Mouse (Mus musculus) liver, postnatal 0 days (tissue): ENCODE measurements around the gene Gpr162. TPM values are rescaled to one million over a fixed set of nuclear protein-coding genes. Genes with fewer than 3 reads are reported as not detected.
A peak's percentile ranks its signal among the peaks of the same experiment; 100 is the strongest.

ENCODE experiments used
- ATAC-seq: fragments of 200-750 bp; cut with Nextera tagmentation; 2 replicates; pipeline ENCODE4 v1.8.0; 2017; ENCODE audit warnings: mild to moderate bottlenecking, moderate library complexity
- DNase-seq: peaks from one replicate; pipeline ENCODE4 v3.0.0-alpha.2; 2016
- H3K27ac ChIP-seq: fragments of 300-500 bp; sonication (generic); 2 replicates; pipeline ENCODE4 v1.5.1; 2014; ENCODE audit warnings: antibody characterized with exemption, moderate library complexity, mild to moderate bottlenecking, low read depth
- H3K27me3 ChIP-seq: fragments of 300-500 bp; sonication (generic); 2 replicates; pipeline ENCODE4 v1.6.1; 2014; ENCODE audit warnings: low read length, control low read depth, mixed read lengths; ENCODE audit not compliant: insufficient read depth
- H3K36me3 ChIP-seq: fragments of 300-500 bp; sonication (generic); replicated peaks from 2 replicates; pipeline ENCODE4 v1.6.1; 2014; ENCODE audit warnings: mild to moderate bottlenecking, control low read depth, low read length, moderate library complexity, mixed read lengths; ENCODE audit not compliant: insufficient read depth
- H3K4me1 ChIP-seq: fragments of 300-500 bp; sonication (generic); 2 replicates; pipeline ENCODE4 v1.6.1; 2014; ENCODE audit warnings: antibody characterized with exemption, mild to moderate bottlenecking, control low read depth; ENCODE audit not compliant: insufficient read depth
- H3K4me2 ChIP-seq: fragments of 300-500 bp; sonication (generic); 2 replicates; pipeline ENCODE4 v1.6.1; 2014; ENCODE audit warnings: low read depth, mild to moderate bottlenecking, low read length, moderate library complexity, mixed read lengths
- H3K4me3 ChIP-seq: fragments of 300-500 bp; sonication (generic); 2 replicates; pipeline ENCODE4 v1.5.1; 2014; ENCODE audit warnings: low read depth, low read length
- H3K9ac ChIP-seq: fragments of 300-500 bp; sonication (generic); replicated peaks from 2 replicates; pipeline ENCODE4 v1.6.1; 2014; ENCODE audit warnings: mild to moderate bottlenecking, moderate library complexity
- H3K9me3 ChIP-seq: fragments of 300-500 bp; sonication (generic); 2 replicates; pipeline ENCODE4 v1.6.1; 2016; ENCODE audit warnings: mild to moderate bottlenecking, control low read depth, low read length, mixed read lengths
- CTCF ChIP-seq: sonication (generic); IDR thresholded peaks from 2 replicates; pipeline ENCODE4 v1.5.1; 2016; ENCODE audit warnings: antibody characterized with exemption, low read depth
- EP300 ChIP-seq: IDR thresholded peaks from 2 replicates; pipeline ENCODE4 v1.6.1; 2016; ENCODE audit warnings: antibody characterized with exemption, low read depth, mild to moderate bottlenecking
- WGBS: fragments of 180-500 bp; shearing (Covaris S2); extraction: QIAGEN DNeasy Blood & Tissue Kit; methylation state at CpG from one replicate; pipeline ENCODE4 v1.1.7; 2014; ENCODE audit not compliant: insufficient replicate concordance; 5-methylcytosine and 5-hydroxymethylcytosine counted together
- polyA plus RNA-seq: library from polyadenylated mRNA; unstranded; fragments of >200 nt; fragmentation: Nextera tagmentation; extraction: Ambion mirVana; gene quantifications from 2 replicates; pipeline ENCODE4 v1.2.1, GENCODE M21; 2015

The Gpr162 gene
- polyA plus RNA-seq, 1 experiment from 2014 or later: 0.04 TPM

DNA sequence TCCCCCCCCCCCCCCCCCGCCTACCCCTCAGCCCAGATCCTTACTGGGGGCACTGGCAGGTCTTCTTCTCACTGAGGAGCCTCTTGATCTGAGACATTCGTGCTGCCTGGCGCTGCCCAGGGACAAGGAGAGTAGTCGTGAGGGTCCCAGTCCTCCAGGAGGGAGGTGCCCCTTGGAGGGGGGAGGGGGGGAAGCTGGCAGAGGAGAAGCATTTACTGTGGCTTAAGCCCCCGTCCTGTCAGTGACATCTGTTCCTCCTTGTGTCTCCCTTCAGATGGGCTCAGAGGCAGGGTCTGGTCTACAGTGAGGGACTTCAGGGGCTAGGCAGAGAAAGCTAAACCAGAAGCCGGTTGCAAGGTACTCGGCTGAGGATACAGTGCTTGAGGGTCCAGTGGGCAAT, 2.8 kb upstream of the Gpr162 start:
- no peak overlapping the region for H3K4me3 ChIP-seq
- DNase-seq: no peak
- ATAC-seq: no peak
- H3K9me3 ChIP-seq: no peaks in the 10 kb centered on the region
- no peaks in the 10 kb centered on the region for H3K36me3 ChIP-seq
- no peak overlapping the region for H3K27ac ChIP-seq
- peaks cover 36% of the 10 kb centered on the region for H3K27me3 ChIP-seq
- TF ChIP-seq EP300 (no peak), CTCF (no peak)
- no peak overlapping the region for H3K4me2 ChIP-seq
- no peak overlapping the region for H3K9ac ChIP-seq
- 71% methylated on average over 6 of the region's 7 CpGs for WGBS
- H3K4me1 ChIP-seq: peaks cover 9% of the 10 kb centered on the region

DNA sequence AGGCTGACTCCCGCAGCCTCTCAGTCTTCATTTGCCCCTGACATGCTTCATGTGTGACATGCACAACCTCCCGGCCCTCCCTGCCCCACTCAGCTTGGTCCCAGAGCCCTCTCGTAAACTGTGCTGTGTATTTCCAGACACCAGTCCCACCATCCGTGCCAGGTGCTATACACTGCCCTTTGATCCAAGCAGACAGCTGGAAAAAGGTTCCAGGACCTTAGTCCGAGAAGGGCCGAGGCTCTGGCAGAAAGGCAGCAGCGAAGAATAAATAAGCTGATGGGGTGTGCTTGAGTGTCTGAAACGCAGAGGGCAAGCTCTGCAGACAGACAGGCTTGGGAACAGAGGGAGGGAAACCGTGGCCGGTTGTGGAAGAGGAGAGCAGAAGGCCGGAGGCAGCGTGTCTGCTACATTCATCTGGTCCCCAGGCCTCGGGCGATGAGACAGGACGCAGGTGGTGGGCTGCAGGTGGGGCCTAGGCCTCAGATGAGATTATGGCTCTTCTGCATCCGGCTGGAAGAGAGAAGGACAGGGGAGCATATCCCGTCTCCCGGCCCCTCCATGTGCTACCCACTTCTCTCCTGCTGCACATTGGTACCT, 2.1 kb upstream of the Gpr162 start:
- Histone ChIP-seq H3K27me3 (peaks cover 43% of the 10 kb centered on the region), H3K4me2 (no peak overlapping the region), H3K9ac (no peak overlapping the region), H3K36me3 (no peaks in the 10 kb centered on the region), H3K9me3 (no peaks in the 10 kb centered on the region), H3K4me1 (peaks cover 9% of the 10 kb centered on the region), H3K4me3 (no peak overlapping the region), H3K27ac (no peak overlapping the region)
- WGBS: 72% methylated on average over 17 of the region's 18 CpGs
- ATAC-seq: no peak
- no peak for DNase-seq
- TF ChIP-seq CTCF (no peak), EP300 (no peak)

GRCm38 (mm10) chr6:124863125-124863657, 592 bp downstream of the Gpr162 start:
- Histone ChIP-seq H3K9ac (no peak overlapping the region; the same call in 1 of the 2 replicates), H3K36me3 (no peaks in the 10 kb centered on the region), H3K27me3 (peaks cover 64% of the 10 kb centered on the region), H3K4me1 (peaks cover 9% of the 10 kb centered on the region), H3K4me3 (peak overlapping the region; percentile 45), H3K9me3 (no peaks in the 10 kb centered on the region), H3K27ac (no peak overlapping the region), H3K4me2 (peak overlapping the region; percentile 82)
- DNase-seq: no peak
- 2% methylated on average over 7 of the region's 16 CpGs for WGBS
- peak; percentile 28; the same call in 1 of the 2 replicates for ATAC-seq
- TF ChIP-seq EP300: no peak
- no peak for TF ChIP-seq CTCF

- Histone ChIP-seq H3K36me3 (no peaks in the 10 kb centered on the region), H3K4me3 (no peak overlapping the region), H3K27me3 (peaks cover 70% of the 10 kb centered on the region), H3K9me3 (no peaks in the 10 kb centered on the region), H3K4me2 (no peak overlapping the region), H3K9ac (no peak overlapping the region), H3K4me1 (peaks cover 9% of the 10 kb centered on the region), H3K27ac (no peak overlapping the region)
- no peak for ATAC-seq
- no peak for DNase-seq
- WGBS: 24% methylated on average over 8 of the region's 8 CpGs
- TF ChIP-seq EP300 (no peak), CTCF (no peak)
These were observed 1.2 kb downstream of the Gpr162 start for GRCm38 (mm10) chr6:124862406-124863124.

DNA sequence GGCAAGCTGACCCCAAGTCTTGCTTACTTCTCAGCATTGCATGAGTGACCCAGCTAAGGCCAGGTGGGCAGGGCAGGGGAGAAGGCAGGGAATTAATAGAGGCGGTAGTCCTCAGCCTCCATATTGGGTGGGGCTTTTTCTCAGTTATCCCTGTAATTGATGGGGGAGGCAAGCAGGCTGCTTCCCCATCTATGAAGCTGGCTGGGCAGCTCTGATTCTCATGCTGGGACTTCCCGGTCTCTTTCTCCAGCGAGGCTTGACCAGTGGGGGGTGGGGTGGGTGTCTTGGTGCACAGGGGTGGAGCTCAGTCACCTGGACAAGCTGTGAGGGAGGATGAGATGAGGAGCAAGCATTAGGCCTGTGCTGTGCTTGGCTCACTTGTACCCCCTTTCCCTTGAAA, 2.0 kb downstream of the Gpr162 start:
- Histone ChIP-seq H3K4me3 (no peak overlapping the region), H3K9me3 (no peaks in the 10 kb centered on the region), H3K27ac (no peak overlapping the region), H3K9ac (no peak overlapping the region), H3K36me3 (no peaks in the 10 kb centered on the region), H3K4me2 (no peak overlapping the region), H3K4me1 (peaks cover 13% of the 10 kb centered on the region), H3K27me3 (peaks cover 77% of the 10 kb centered on the region)
- no peak for TF ChIP-seq EP300
- TF ChIP-seq CTCF: no peak
- DNase-seq (no peak), ATAC-seq (no peak)
- 54% methylated on average over 3 of the region's 3 CpGs for WGBS

DNA sequence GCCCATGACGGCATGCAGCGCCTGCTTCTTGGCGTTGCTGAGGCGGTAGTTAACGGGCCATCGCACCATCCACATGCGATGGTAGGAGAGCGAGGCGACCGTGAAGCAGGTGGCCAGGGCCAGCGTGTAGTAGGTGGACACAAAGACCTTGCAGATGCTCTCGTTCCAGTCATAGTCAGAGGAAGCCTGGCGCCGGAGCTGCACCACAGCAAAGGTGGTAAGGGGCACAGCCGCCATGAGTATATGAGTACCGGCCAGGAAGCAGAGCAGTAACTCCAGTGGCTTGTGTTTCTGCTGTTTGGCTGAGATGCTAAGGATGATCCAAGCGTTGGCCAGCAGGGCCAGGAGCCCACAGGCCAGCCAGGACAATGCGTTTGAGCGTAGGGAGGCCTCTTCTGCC, 2.5 kb downstream of the Gpr162 start:
- no peaks in the 10 kb centered on the region for H3K9me3 ChIP-seq
- ATAC-seq: no peak
- no peak overlapping the region for H3K27ac ChIP-seq
- H3K36me3 ChIP-seq: no peaks in the 10 kb centered on the region
- H3K4me2 ChIP-seq: no peak overlapping the region
- no peak overlapping the region for H3K9ac ChIP-seq
- H3K4me1 ChIP-seq: peaks cover 13% of the 10 kb centered on the region
- DNase-seq: no peak
- H3K27me3 ChIP-seq: peaks cover 82% of the 10 kb centered on the region
- no peak overlapping the region for H3K4me3 ChIP-seq
- TF ChIP-seq EP300: no peak
- TF ChIP-seq CTCF: no peak
- WGBS: 81% methylated on average over 18 of the region's 19 CpGs
